Mouse (Mus musculus): ENCODE data around the gene Wfdc5.
A peak's percentile ranks its signal among the peaks of the same experiment; 100 is the strongest.

The Wfdc5 gene

DNA sequence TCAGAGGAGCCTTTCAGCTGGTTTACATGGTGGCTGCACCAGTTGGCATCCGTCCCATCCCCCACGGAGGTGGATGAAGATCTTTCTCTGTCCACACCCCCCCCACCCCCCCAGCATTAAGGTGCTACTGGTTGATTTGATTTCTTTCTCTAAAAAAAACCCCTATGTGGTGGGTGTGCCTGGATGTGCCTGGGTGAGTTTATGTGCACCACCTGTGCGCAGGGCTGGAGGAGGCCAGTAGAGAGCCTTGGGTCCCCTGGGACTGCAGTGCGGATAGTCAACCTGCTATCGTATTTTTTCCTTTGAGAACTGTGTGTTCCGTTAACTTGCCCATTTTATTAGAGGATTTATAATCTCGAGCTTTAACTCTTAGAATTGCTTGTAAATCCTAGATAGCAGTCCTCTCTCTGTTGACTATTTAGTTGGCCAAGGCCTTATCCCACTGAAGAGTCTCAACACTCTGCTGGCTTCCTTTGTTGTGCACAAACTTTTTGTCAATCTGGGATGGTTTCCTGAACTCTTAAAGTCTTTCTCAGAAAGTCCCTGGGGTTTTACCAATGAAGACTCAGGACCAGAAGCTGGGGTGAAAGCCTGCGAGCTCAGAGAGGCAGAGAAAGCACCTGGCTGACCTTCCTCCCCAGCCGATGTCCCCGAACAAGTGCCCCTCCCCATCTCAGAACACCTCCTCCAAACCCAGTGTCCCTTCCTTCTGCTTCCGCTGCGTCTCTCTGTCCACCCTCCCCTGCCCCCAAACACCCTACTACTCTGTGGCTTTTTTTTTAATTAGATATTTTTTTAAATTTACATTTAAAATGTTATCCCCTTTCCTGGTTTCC is 53.7 kb downstream of the Wfdc5 start:
- no peak for DNase-seq (ENCODE audit: low spot score in 2 of 2)

DNA sequence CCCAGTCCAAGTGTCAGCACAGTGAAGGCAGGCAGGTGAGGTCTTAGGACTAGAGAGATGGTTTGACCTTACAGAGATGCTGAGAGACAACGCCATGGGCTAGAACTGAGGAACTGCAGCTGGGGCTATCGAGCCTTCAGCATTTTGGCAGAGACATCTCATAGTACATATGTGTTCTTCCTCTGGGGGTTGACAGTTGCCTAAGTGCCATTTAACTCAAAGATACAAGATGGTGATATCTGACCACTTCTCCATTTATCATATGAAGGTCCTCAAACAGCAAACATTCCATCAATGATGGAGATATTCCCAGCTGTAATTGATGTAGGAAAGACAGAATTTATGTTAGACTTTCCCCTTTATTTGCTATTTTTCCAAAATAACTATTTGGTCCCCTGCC is 55.2 kb downstream of the Wfdc5 start:
- no peak for DNase-seq (ENCODE audit: low spot score in 2 of 2)

DNA sequence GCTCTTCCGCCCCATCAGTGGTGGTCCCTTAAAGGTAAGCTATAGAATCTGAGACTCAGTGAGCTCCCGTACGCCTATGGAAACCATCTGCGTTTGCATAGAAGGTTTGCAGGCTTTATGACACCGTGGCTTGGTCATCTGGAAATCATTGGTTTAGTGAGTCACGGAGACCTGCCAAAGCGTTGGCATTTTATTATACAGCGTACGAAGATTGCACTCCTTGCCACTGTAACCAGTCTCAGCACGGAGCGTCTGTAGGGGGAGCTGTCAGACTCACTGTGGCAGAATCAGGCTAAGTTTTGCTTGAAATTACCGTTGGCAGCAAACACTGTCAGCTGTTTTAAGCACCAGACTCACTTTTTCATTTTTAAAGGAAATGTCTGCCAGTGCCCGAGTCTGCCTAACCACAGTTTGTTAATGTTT is 56.0 kb downstream of the Wfdc5 start:
- DNase-seq (ENCODE audit: low spot score in 2 of 2), result peak; percentile 54 to 58

Data from frontal cortex, postnatal 25 days (tissue).